Mouse (Mus musculus) E14TG2a.4 (cell line): ENCODE data around the gene Rsph14.

Source experiments
- H3K27me3 ChIP-seq: 2 replicates; pipeline ENCODE4 v1.6.1; 2014; ENCODE audit warnings: low read length, control low read depth; ENCODE audit not compliant: insufficient read depth
- H3K36me3 ChIP-seq: 2 replicates; pipeline ENCODE4 v1.6.1; 2014; ENCODE audit warnings: low read length, control low read depth; ENCODE audit not compliant: insufficient read depth
- H3K4me1 ChIP-seq: replicated peaks from 2 replicates; pipeline ENCODE4 v1.6.1; 2014; ENCODE audit warnings: low read depth, low read length, control low read depth
- H3K4me3 ChIP-seq: replicated peaks from 2 replicates; pipeline ENCODE4 v1.5.1; 2014; ENCODE audit warnings: mild to moderate bottlenecking, low read length
- H3K9me3 ChIP-seq: 2 replicates; pipeline ENCODE4 v1.6.1; 2014; ENCODE audit warnings: low read length, control low read depth
- CTCF ChIP-seq: conservative IDR thresholded peaks from 2 replicates; pipeline ENCODE4 v1.5.1; 2014; ENCODE audit warnings: low read length
- NANOG ChIP-seq: IDR thresholded peaks from 2 replicates; pipeline ENCODE4 v1.6.1; 2014; ENCODE audit warnings: borderline replicate concordance, low read length, mixed read lengths
- POU5F1 ChIP-seq: IDR thresholded peaks from 2 replicates; pipeline ENCODE4 v1.6.1; 2014; ENCODE audit warnings: low read length, borderline replicate concordance

The Rsph14 gene

GRCm38 (mm10) chr10:74938410-74938809 is 94.0 kb downstream of the Rsph14 start:
- H3K9me3 ChIP-seq, result no peaks in the 10 kb centered on the region
- no peaks in the 10 kb centered on the region for H3K36me3 ChIP-seq
- H3K4me3 ChIP-seq, result no peak overlapping the region
- H3K4me1 ChIP-seq, result peaks cover 10% of the 10 kb centered on the region; the same call in 1 of the 2 replicates
- TF ChIP-seq POU5F1 (no peak), CTCF (no peak), NANOG (no peak)
- H3K27me3 ChIP-seq, result no peaks in the 10 kb centered on the region

GRCm38 (mm10) chr10:74937003-74937790 is 95.2 kb downstream of the Rsph14 start:
- no peak for TF ChIP-seq NANOG
- no peak for TF ChIP-seq POU5F1
- TF ChIP-seq CTCF, result peak; percentile 33
- H3K27me3 ChIP-seq, result no peaks in the 10 kb centered on the region
- H3K4me3 ChIP-seq, result no peak overlapping the region
- no peaks in the 10 kb centered on the region for H3K9me3 ChIP-seq
- H3K36me3 ChIP-seq, result no peaks in the 10 kb centered on the region
- peaks cover 10% of the 10 kb centered on the region; the same call in 1 of the 2 replicates for H3K4me1 ChIP-seq

- H3K4me1 ChIP-seq, result peaks cover 10% of the 10 kb centered on the region; the same call in 1 of the 2 replicates
- H3K36me3 ChIP-seq, result no peaks in the 10 kb centered on the region
- H3K4me3 ChIP-seq, result no peak overlapping the region
- no peaks in the 10 kb centered on the region for H3K9me3 ChIP-seq
- no peaks in the 10 kb centered on the region for H3K27me3 ChIP-seq
- TF ChIP-seq CTCF (peak; percentile 51), NANOG (no peak)
Measured at GRCm38 (mm10) chr10:74935016-74935415, 97.4 kb downstream of the Rsph14 start.

- Histone ChIP-seq H3K27me3 (no peaks in the 10 kb centered on the region), H3K9me3 (no peaks in the 10 kb centered on the region), H3K36me3 (no peaks in the 10 kb centered on the region), H3K4me3 (no peak overlapping the region), H3K4me1 (peaks cover 10% of the 10 kb centered on the region; the same call in 1 of the 2 replicates)
- TF ChIP-seq POU5F1, result no peak
- no peak for TF ChIP-seq CTCF
- no peak for TF ChIP-seq NANOG
Measured at GRCm38 (mm10) chr10:74934521-74934920, 97.9 kb downstream of the Rsph14 start.

GRCm38 (mm10) chr10:74933548-74934190 is 98.7 kb downstream of the Rsph14 start:
- TF ChIP-seq CTCF (no peak), POU5F1 (no peak), NANOG (no peak)
- Histone ChIP-seq H3K36me3 (no peaks in the 10 kb centered on the region), H3K27me3 (no peaks in the 10 kb centered on the region), H3K9me3 (no peaks in the 10 kb centered on the region), H3K4me3 (no peak overlapping the region), H3K4me1 (peaks cover 10% of the 10 kb centered on the region; the same call in 1 of the 2 replicates)

GRCm38 (mm10) chr10:74932487-74932886 is 99.9 kb downstream of the Rsph14 start:
- Histone ChIP-seq H3K4me3 (no peak overlapping the region), H3K9me3 (no peaks in the 10 kb centered on the region), H3K36me3 (no peaks in the 10 kb centered on the region), H3K27me3 (0 out of 2 replicates have a peak, but pooled peaks cover 10% of the 10 kb centered on the region), H3K4me1 (peaks cover 10% of the 10 kb centered on the region; the same call in 1 of the 2 replicates)
- TF ChIP-seq POU5F1 (no peak), CTCF (no peak), NANOG (no peak)

- H3K4me1 ChIP-seq, result peaks cover 11% of the 10 kb centered on the region; the same call in 1 of the 2 replicates
- H3K4me3 ChIP-seq, result no peak overlapping the region
- no peaks in the 10 kb centered on the region for H3K9me3 ChIP-seq
- peaks cover 10% of the 10 kb centered on the region; the same call in 1 of the 2 replicates for H3K27me3 ChIP-seq
- TF ChIP-seq POU5F1, result no peak
- no peak for TF ChIP-seq CTCF
- no peak for TF ChIP-seq NANOG
- H3K36me3 ChIP-seq, result no peaks in the 10 kb centered on the region
Measured at GRCm38 (mm10) chr10:74931631-74932030, 100.8 kb downstream of the Rsph14 start.

GRCm38 (mm10) chr10:74930541-74930940 is 101.8 kb downstream of the Rsph14 start:
- H3K27me3 ChIP-seq, result peaks cover 15% of the 10 kb centered on the region; the same call in 1 of the 2 replicates
- TF ChIP-seq POU5F1 (no peak), NANOG (no peak), CTCF (no peak)
- no peaks in the 10 kb centered on the region for H3K36me3 ChIP-seq
- no peak overlapping the region for H3K4me3 ChIP-seq
- no peaks in the 10 kb centered on the region for H3K9me3 ChIP-seq
- H3K4me1 ChIP-seq, result peaks cover 22% of the 10 kb centered on the region
